Mouse (Mus musculus) limb, embryonic 15.5 days (tissue): ENCODE measurements around the gene Insig2. TPM values are rescaled to one million over a fixed set of nuclear protein-coding genes. Genes with fewer than 3 reads are reported as not detected.

Experiments
- ATAC-seq: fragments of 200-750 bp; cut with Nextera tagmentation; 2 replicates; pipeline ENCODE4 v1.8.0; 2017; ENCODE audit warnings: low read depth, moderate TSS enrichment; ENCODE audit not compliant: insufficient number of reproducible peaks, low FRiP score, low TSS enrichment
- H3K27ac ChIP-seq: fragments of 300-500 bp; sonication (generic); 2 replicates; pipeline ENCODE4 v1.5.1; 2015; ENCODE audit warnings: moderate library complexity, mild to moderate bottlenecking, inconsistent platforms
- H3K27me3 ChIP-seq: fragments of 300-500 bp; sonication (generic); 2 replicates; pipeline ENCODE4 v1.6.1; 2015; ENCODE audit warnings: inconsistent platforms
- H3K36me3 ChIP-seq: fragments of 300-500 bp; sonication (generic); 2 replicates; pipeline ENCODE4 v1.6.1; 2015; ENCODE audit warnings: inconsistent platforms
- H3K4me1 ChIP-seq: fragments of 300-500 bp; sonication (generic); 2 replicates; pipeline ENCODE4 v1.6.1; 2015; ENCODE audit warnings: inconsistent platforms
- H3K4me2 ChIP-seq: fragments of 300-500 bp; sonication (generic); 2 replicates; pipeline ENCODE4 v1.6.1; 2015; ENCODE audit warnings: mild to moderate bottlenecking, inconsistent platforms
- H3K4me3 ChIP-seq: fragments of 300-500 bp; sonication (generic); 2 replicates; pipeline ENCODE4 v1.5.1; 2015; ENCODE audit warnings: mild to moderate bottlenecking, inconsistent platforms
- H3K9ac ChIP-seq: fragments of 300-500 bp; sonication (generic); 2 replicates; pipeline ENCODE4 v1.6.1; 2015; ENCODE audit warnings: inconsistent platforms
- H3K9me3 ChIP-seq: fragments of 300-500 bp; sonication (generic); 2 replicates; pipeline ENCODE4 v1.6.1; 2016; ENCODE audit warnings: inconsistent platforms
- WGBS: fragments of 180-500 bp; shearing (Covaris S2); methylation state at CpG from one replicate; pipeline ENCODE4 v1.1.7; 2015; 5-methylcytosine and 5-hydroxymethylcytosine counted together
- polyA plus RNA-seq: library from polyadenylated mRNA; unstranded; fragments of >200 nt; fragmentation: Nextera tagmentation; extraction: Ambion mirVana; gene quantifications from 2 replicates; pipeline ENCODE4 v1.2.1, GENCODE M21; 2015

Gene Insig2
- polyA plus RNA-seq, 1 experiment from 2014 or later: 41.0 TPM

GRCm38 (mm10) chr1:121350616-121351015 lies 18.2 kb upstream of the Insig2 start:
- no peaks in the 10 kb centered on the region for H3K27me3 ChIP-seq
- no peak overlapping the region for H3K9ac ChIP-seq
- H3K9me3 ChIP-seq: no peaks in the 10 kb centered on the region
- H3K4me1 ChIP-seq: 0 out of 2 replicates have a peak, but pooled peaks cover 2% of the 10 kb centered on the region
- WGBS: 79% methylated on average over 13 of the region's 13 CpGs
- no peak for ATAC-seq
- no peak overlapping the region for H3K4me3 ChIP-seq
- H3K27ac ChIP-seq: no peak overlapping the region
- no peaks in the 10 kb centered on the region for H3K36me3 ChIP-seq
- no peak overlapping the region for H3K4me2 ChIP-seq

DNA sequence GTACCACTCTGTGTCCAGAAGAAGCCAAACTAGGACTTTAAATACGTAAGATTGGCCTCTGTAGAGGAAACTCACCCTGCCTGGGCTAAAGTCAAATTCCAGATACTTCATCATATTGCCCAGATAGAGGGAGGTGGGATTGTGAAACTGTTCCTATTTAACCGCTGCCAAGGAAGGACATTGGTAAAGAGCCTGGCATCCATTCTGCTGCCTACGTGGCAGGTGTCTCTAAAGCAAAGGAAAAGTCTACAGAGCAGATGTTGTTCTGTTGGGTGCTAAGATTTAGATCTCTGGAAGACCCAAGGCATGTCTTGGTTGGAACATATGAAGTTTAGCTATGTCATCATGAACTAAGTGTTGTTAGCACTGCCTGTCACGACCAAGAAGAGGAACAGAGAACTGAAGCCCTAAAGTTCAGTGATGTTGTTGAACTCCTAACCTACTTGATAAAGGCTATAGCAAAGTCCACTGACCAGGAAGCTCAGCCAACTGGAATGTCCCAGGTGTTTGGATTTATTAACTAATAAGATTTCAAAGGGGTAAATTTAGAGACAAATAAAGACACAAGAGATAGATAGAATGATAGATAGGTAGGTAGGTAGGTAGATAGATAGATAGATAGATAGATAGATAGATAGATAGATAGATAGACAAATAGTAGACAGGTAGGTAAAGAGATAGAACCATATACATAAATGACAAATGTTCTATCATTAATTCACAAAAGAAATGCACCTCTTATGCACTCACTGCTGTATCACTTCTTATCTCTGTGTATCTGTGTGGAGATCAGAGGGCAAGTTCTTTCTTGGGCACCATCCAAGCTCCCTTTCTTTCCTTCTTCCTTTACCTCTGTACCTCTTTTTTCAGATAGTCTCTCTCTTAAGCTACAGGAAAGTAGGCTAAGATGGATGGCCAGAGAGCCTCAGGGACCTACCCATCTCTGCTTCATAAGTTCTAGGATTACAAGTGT lies 16.8 kb upstream of the Insig2 start:
- Histone ChIP-seq H3K36me3 (no peaks in the 10 kb centered on the region), H3K9me3 (no peaks in the 10 kb centered on the region), H3K9ac (no peak overlapping the region), H3K27me3 (no peaks in the 10 kb centered on the region), H3K27ac (no peak overlapping the region), H3K4me2 (no peak overlapping the region), H3K4me3 (no peak overlapping the region), H3K4me1 (no peaks in the 10 kb centered on the region)
- WGBS: 73% methylated on average over 4 of the region's 4 CpGs
- no peak for ATAC-seq

DNA sequence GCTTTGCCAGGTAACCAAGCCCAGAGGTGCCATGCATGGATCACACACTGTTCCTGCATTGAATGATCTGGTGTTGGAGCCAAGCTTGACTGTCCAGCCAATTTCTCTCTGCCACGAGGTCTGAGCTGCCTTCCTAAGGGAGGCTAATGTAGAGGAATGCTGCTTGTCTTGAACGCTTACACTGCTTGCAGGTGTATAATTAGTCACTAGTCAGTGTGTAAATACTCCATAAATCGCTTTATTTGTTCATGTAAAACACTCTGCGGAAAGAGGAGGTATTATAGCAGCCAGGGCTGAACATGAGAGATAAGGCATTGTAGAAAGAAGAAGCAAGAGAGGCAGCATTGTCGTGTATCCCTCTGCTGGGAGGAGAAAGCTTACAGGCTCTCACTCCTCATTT lies 11.6 kb upstream of the Insig2 start:
- no peaks in the 10 kb centered on the region for H3K4me1 ChIP-seq
- H3K36me3 ChIP-seq: no peaks in the 10 kb centered on the region
- ATAC-seq: no peak
- no peak overlapping the region for H3K9ac ChIP-seq
- no peak overlapping the region for H3K27ac ChIP-seq
- 35% methylated on average over 5 of the region's 5 CpGs for WGBS
- no peak overlapping the region for H3K4me3 ChIP-seq
- no peak overlapping the region for H3K4me2 ChIP-seq
- H3K27me3 ChIP-seq: no peaks in the 10 kb centered on the region
- no peaks in the 10 kb centered on the region for H3K9me3 ChIP-seq

DNA sequence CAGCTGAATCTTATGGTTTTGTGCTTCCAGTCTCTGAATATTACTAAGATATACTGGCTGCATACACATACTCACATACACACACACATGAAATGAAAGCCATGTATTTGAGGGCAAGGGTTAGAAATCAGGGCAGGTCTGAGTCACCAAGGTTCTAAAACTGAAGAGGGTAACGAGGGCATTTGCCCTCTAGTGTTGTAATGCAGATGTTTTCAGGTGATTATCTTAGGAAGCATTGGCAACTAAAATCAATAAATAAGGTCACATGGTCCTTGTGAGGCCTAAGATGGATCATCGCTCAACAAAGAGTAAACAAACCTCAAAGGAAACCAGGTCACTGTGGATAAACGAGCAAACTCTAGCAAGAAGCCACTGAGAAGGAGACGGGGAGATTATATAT lies 3.4 kb upstream of the Insig2 start:
- H3K4me2 ChIP-seq: no peak overlapping the region
- H3K9ac ChIP-seq: no peak overlapping the region
- no peak for ATAC-seq
- 57% methylated on average over 4 of the region's 4 CpGs for WGBS
- H3K4me1 ChIP-seq: no peaks in the 10 kb centered on the region
- no peak overlapping the region for H3K27ac ChIP-seq
- no peaks in the 10 kb centered on the region for H3K36me3 ChIP-seq
- no peaks in the 10 kb centered on the region for H3K9me3 ChIP-seq
- H3K27me3 ChIP-seq: no peaks in the 10 kb centered on the region
- H3K4me3 ChIP-seq: no peak overlapping the region

DNA sequence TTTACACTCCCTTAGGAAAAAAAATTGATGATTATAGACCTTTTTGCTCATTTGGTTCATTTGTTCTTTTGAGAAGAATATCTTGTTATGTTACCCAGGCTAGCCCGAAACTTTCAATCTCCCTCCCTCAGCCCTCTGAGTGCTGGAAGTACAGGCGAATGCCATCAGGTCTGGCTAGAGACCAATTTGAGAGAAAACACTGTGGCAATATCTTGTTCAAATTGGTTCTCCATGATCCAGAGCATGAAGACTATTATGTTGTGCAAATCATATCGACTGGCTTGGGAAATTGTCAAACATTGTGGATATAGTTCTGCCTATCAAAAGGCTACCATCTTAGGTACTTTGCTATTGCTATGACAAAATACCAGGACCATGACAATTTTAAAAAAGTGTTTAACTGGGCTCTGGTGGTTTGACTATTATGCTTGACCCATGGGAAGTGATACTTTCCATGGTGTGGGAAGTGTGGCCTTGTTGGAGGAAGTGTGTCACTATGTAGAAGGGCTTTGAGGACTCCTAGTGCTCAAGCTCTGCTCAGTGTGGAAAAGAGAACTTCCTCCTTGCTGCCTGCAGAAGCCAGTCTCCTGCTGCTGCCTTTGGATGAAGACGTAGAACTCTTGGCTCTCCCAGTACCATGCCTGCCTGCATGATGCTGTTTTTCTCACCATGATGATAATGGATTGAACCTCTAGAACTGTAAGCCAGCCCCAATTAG lies 1.8 kb upstream of the Insig2 start:
- no peak overlapping the region for H3K9ac ChIP-seq
- no peaks in the 10 kb centered on the region for H3K36me3 ChIP-seq
- no peak overlapping the region for H3K4me3 ChIP-seq
- H3K27me3 ChIP-seq: no peaks in the 10 kb centered on the region
- WGBS: 94% methylated on average over 4 of the region's 4 CpGs
- H3K27ac ChIP-seq: no peak overlapping the region
- no peak overlapping the region for H3K4me2 ChIP-seq
- no peaks in the 10 kb centered on the region for H3K9me3 ChIP-seq
- H3K4me1 ChIP-seq: no peaks in the 10 kb centered on the region
- ATAC-seq: no peak

- 94% methylated on average over 2 of the region's 2 CpGs for WGBS
- H3K4me2 ChIP-seq: no peak overlapping the region
- no peak for ATAC-seq
Measured at GRCm38 (mm10) chr1:121330621-121331020, 1.8 kb downstream of the Insig2 start.

DNA sequence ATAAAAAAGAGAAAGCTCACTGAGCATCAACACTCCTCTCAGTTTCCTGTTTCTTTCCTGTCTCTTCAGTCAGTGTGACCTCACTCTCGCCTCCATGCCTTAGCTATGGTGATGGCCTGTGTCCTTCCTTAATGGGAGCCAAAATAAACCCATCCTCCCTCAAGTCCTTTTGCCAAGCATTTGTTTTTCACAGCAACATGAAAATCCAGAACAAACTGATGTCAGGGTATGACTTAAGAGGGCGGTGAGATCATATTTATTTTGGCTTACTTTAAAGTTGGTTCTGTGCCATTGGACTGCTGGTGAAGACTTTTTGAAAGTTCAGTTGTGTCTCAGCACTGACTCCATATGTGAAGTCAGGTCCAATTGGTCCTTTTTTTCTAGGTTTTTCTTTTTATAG lies 3.0 kb downstream of the Insig2 start:
- Histone ChIP-seq H3K4me2 (no peak overlapping the region), H3K9ac (no peak overlapping the region), H3K9me3 (no peaks in the 10 kb centered on the region), H3K27me3 (no peaks in the 10 kb centered on the region), H3K4me3 (no peak overlapping the region), H3K4me1 (peaks cover 9% of the 10 kb centered on the region), H3K27ac (no peak overlapping the region), H3K36me3 (no peaks in the 10 kb centered on the region)
- WGBS: 70% methylated on average over 2 of the region's 2 CpGs
- ATAC-seq: no peak

More at GRCm38 (mm10) chr1:121330621-121331020, 1.8 kb downstream of the Insig2 start:
- Histone ChIP-seq H3K9ac (no peak overlapping the region), H3K4me1 (peaks cover 9% of the 10 kb centered on the region), H3K27ac (no peak overlapping the region), H3K36me3 (no peaks in the 10 kb centered on the region), H3K9me3 (no peaks in the 10 kb centered on the region), H3K27me3 (no peaks in the 10 kb centered on the region), H3K4me3 (no peak overlapping the region)

DNA sequence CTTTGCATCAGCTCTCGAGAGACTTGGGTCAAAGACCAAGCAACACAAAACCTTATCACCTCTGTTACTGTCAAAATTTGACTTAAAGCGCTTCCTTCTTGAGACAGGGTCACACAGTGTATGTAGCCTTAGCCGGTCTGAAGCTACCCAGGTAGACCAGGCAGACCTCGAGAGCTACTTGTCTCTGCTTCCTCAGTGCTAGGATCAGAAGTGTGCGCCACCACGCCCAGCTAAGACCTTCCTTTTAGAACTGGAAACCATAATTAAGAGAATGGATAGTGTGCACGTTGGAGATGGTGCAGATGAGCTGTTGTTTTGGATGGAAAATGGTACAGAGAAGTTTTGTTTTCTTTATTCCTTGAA lies 4.2 kb downstream of the Insig2 start:
- H3K27me3 ChIP-seq: no peaks in the 10 kb centered on the region
- H3K9ac ChIP-seq: peak overlapping the region; percentile 85
- 5% methylated on average over 7 of the region's 7 CpGs for WGBS
- peaks cover 9% of the 10 kb centered on the region for H3K4me1 ChIP-seq
- H3K36me3 ChIP-seq: no peaks in the 10 kb centered on the region
- H3K9me3 ChIP-seq: no peaks in the 10 kb centered on the region
- ATAC-seq: peak; percentile 31; the same call in 1 of the 2 replicates
- peak overlapping the region; percentile 89 for H3K27ac ChIP-seq
- H3K4me3 ChIP-seq: peak overlapping the region; percentile 86
- H3K4me2 ChIP-seq: peak overlapping the region; percentile 76

DNA sequence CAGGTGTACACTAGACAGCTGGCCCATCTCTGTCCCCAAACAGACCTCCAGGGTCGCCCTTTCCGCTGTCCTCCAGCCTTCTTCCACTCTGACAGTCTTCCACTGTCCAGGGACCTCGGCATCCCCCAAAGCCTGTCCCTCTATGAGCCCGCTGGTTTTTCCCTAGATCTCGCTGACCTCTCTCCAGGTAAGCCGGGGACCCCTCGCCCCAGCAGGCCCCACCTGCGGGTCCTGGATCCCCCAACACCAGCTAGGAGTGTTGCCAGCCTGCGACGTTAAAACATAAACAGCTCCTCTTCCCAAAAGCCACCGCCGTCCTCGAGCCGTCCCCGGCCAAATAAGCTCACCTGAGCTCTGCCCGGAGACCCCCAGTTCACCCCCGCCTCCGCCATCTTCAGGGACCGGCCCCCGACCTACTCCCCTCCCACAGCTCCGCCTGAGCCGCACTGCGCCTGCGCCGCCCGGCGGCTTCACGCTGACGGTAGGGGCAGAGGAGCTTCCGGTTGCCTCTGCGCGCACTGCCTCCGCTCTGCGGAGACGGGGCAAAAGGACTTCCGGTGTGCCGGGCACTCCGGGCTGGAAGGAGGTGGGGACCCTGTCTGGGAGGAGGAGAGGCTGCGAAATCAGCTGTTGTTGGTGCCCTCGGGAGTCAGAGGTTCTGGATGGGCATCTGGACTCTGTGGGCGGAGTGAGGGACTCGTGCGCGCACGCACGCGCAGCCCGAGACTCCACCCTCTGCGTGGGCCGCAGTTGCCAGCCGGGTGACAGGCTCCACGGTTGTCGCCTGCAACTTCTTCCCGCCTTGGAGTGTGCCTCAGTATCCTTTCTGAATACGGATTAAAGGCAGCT lies 4.8 kb downstream of the Insig2 start:
- peak; percentile 97 for ATAC-seq
- no peaks in the 10 kb centered on the region for H3K36me3 ChIP-seq
- peak overlapping the region; percentile 86 for H3K4me3 ChIP-seq
- no peaks in the 10 kb centered on the region for H3K27me3 ChIP-seq
- WGBS: under 1% methylated on average over 55 of the region's 55 CpGs
- H3K4me1 ChIP-seq: peaks cover 9% of the 10 kb centered on the region
- H3K4me2 ChIP-seq: peak overlapping the region; percentile 76
- peak overlapping the region; percentile 89 for H3K27ac ChIP-seq
- H3K9ac ChIP-seq: peak overlapping the region; percentile 85
- no peaks in the 10 kb centered on the region for H3K9me3 ChIP-seq

GRCm38 (mm10) chr1:121326591-121327343 lies 5.6 kb downstream of the Insig2 start:
- no peaks in the 10 kb centered on the region for H3K9me3 ChIP-seq
- H3K36me3 ChIP-seq: no peaks in the 10 kb centered on the region

DNA sequence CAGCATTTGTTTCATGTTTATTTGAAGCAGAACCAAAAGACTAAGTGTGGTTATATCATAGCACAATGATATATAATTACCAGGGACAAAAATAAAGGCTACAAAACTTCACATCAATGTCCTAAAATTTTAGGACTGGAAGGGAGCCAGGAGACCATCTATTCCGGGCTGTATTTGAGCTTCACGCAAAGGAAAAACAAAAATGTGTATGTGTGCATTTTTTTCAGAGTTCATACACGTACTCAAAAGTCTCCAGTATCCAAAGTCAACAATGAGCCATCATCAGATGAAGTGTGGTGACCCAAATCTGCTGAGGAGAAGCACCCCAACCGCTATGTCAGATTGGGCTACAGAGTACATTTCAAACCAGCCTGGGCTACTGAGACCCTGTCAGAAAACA lies 8.9 kb downstream of the Insig2 start:
- Histone ChIP-seq H3K9ac (no peak overlapping the region), H3K9me3 (no peaks in the 10 kb centered on the region), H3K27ac (no peak overlapping the region), H3K4me2 (no peak overlapping the region), H3K4me1 (peaks cover 9% of the 10 kb centered on the region), H3K27me3 (no peaks in the 10 kb centered on the region), H3K36me3 (no peaks in the 10 kb centered on the region), H3K4me3 (no peak overlapping the region)
- 71% methylated on average over 4 of the region's 4 CpGs for WGBS
- no peak for ATAC-seq

More at GRCm38 (mm10) chr1:121326591-121327343, 5.6 kb downstream of the Insig2 start:
- H3K4me3 ChIP-seq: peak overlapping the region; percentile 86
- no peak for ATAC-seq
- H3K27ac ChIP-seq: 0 out of 2 replicates have a peak overlapping the region, but pooled peaks have one; percentile 89
- peak overlapping the region; percentile 85 for H3K9ac ChIP-seq
- peak overlapping the region; percentile 76 for H3K4me2 ChIP-seq
- 26% methylated on average over 18 of the region's 18 CpGs for WGBS
- peaks cover 9% of the 10 kb centered on the region for H3K4me1 ChIP-seq
- no peaks in the 10 kb centered on the region for H3K27me3 ChIP-seq
